Mouse (Mus musculus) B cell, adult 2 months (primary cell): ENCODE measurements around the gene Selenom.

Experiments
- DNase-seq, 2 experiments: peaks; one replicate each; pipeline ENCODE4 v3.0.0; 2022

Selenom gene

DNA sequence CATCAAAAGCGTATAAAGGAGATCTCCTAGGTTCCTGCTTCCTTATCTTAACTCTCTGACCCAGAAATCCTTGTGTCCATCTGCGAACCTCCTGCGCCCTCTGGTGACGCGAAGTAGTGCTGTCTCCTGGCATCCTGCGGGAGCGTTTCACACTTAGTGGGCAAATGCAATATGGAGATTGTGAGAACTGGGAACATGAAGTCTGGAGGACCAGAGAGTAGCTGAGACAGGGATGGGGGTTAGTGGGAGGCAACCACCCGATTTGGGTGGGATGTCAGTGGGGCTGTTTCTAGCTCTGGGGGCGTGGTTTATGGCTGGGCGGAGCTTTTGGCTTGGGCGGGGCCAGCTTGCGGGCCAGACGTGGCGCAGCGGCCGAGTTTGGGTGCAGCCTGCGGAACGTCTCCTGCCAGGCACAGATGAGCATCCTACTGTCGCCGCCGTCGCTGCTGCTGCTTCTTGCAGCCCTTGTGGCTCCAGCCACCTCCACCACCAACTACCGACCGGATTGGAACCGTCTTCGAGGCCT lies at the start of gene Selenom:
Selenom (plus strand) TSS at position 156 of the 526 bp plus-strand sequence.
- peak; percentile 84 to 86 for DNase-seq

- DNase-seq: no peak
Measured at GRCm38 (mm10) chr11:3471448-3471850, 43.0 kb upstream of the Selenom start.

DNA sequence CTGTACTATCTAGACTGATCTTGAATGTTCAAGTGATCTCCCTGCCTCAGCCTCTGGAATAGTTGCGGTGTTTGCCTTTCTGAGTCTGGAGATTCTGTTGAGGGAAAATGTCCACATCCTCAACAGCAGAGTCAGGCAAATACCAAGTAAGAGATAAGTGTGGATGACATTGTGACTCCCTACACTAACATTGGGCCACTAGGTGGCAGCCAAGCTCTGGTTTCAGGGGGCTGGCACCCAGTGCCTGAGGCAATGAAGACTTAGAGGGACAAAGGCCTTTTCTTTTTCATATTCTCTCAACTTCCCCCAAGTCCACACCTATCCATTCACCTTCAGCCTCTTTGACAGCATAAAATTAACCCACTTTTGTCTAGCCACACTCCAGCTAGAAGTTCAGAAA lies 42.0 kb upstream of the Selenom start:
- peak; percentile 79 to 82 for DNase-seq

DNA sequence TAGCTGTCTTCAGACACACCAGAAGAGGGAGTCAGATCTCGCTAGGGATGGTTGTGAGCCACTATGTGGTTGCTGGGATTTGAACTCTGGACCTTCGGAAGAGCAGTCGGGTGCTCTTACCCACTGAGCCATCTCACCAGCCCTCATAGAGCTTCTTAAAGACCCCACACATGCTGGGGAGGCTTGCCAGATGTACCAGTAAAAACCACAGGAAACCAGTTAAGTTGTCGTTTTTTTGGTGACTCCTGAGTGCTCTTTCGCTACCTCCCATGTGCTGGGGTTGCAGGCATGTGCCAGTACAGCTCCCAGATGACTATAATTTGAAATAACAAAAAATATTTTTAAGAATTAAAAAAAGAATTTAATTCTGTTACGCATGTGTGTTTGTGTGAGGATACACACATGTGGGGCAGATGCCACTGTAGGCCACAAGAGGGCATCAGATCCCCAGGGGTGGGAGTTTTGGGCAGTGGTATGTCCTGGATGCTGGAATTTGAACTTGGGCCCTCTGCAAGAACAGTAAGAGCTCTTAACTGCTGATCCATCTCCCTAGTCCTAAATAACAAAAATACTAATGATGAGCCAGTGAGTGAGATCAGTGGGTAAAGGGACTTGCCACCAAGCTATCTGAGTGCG lies 39.9 kb upstream of the Selenom start:
- peak; percentile 27 to 30 for DNase-seq

DNA sequence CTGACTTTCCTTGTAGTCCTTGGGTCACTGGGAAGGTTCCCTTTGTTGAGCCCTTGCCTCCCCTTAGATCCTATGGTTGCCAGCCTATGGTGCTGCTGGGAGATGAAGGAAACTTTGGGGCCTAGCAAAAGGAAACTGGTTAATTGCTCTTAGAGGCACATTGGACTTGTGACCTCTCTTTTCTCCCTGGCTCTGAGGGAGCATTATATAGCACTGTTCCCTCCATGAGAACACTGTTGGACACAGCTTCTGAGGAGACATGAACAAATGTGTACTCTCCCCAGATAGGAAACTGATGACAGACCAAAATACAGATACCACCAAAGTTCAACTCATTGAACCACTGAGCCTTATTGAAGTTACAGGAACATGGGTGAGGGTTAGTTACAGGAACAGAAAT lies 39.0 kb upstream of the Selenom start:
- DNase-seq: no peak

DNA sequence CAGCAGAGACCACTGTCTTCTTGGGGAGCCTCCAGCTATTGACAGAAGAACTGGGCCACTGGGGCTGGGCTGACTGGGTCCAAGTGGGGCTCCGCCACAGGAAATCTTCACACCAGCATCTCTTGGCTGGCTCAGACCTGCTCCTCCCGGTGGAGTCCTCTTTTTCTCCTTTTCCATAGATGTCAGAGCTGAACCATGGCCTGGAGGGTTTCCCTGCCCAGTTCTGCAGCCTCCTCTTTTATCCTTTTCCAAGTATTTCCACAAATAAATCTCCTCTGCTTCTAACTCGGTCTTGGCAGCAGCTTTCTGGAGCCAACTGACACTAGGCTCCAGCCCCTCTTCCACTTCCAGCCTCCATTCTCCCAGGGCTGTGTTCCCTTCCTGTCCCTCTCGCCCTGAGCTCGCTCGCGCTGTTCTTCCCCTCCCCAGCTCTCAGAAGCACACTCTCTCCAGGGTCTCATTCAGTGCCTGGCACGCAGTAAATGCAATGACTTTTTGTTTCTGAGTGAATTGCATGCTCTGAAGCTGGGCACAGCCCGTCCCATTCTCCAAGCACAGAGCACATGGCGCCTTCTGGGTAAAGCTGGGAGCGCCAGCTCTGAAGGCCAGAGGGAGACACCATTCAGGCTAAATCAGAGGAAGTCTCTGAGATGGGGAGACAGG lies 30.4 kb upstream of the Selenom start:
- DNase-seq: no peak

GRCm38 (mm10) chr11:3486349-3486748 lies 28.1 kb upstream of the Selenom start:
- DNase-seq: no peak

GRCm38 (mm10) chr11:3487952-3488570 lies 26.4 kb upstream of the Selenom start, which contains the start of gene Pla2g3:
Pla2g3 (plus strand) TSS chr11:3488284.
- no peak for DNase-seq

DNA sequence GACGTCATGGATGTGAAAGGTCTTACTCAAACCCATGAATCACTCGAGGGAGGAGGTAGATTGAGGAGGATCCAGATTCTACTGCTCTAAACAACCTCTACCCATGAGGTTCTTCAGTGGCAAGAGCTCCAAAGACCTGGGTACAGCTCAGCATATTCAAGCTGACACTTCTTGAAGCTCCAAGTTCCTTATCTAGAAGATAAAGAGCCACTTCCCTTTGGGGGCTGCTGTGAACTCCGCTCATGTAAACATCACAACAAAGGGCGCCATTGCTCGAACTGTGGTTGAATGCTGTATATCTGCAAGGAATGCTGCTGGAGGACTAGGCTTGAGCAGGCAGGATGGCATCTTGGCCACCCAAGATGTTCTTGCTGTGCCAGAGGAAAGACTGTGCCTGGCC lies 25.4 kb upstream of the Selenom start:
- no peak for DNase-seq

GRCm38 (mm10) chr11:3492748-3493147 lies 21.7 kb upstream of the Selenom start:
- DNase-seq: no peak

GRCm38 (mm10) chr11:3494857-3495256 lies 19.6 kb upstream of the Selenom start:
- DNase-seq: no peak

GRCm38 (mm10) chr11:3495496-3495895 lies 19.0 kb upstream of the Selenom start:
- no peak for DNase-seq

- DNase-seq: no peak
Measured at GRCm38 (mm10) chr11:3496756-3497155, 17.7 kb upstream of the Selenom start.

DNA sequence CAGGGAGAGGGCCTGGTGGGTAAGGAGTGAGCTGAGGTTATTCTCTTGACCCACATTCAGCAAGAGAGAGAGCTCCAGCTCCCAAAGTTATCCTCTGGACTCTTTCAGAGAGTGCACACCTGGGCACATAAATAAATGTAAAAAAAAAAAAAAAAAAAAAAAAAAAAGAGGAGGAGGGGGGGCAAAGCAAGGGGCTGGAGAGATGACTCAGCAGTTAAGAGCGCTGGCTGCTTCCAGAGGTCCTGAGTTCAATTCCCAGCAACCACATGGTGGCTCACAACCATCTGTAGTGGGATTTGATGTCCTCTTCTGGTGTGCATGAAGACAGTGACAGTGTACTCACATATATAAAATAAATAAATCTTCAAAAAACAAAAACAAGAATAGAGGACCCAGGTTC lies 17.2 kb upstream of the Selenom start:
- DNase-seq: no peak

DNA sequence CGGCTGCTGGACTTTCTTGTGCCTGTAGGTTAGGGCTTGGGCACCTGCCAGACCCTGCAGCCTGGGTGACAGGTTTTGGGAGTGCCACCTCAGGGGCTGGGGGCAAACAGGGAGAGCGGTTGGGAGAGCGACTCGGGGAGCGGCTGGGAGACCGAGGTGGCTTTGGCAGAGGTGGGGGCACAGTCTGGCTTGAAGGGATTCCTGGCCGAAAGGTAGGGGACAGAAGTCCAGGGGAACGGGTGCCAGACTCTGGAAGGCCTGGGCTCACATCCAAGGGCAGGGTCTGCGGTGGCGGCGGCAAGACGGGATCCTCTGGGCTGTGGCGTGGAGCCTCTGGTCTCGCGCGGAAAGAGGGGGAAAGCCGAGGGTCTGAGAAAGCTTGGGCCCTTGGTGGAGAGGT lies 12.4 kb upstream of the Selenom start:
- no peak for DNase-seq

DNA sequence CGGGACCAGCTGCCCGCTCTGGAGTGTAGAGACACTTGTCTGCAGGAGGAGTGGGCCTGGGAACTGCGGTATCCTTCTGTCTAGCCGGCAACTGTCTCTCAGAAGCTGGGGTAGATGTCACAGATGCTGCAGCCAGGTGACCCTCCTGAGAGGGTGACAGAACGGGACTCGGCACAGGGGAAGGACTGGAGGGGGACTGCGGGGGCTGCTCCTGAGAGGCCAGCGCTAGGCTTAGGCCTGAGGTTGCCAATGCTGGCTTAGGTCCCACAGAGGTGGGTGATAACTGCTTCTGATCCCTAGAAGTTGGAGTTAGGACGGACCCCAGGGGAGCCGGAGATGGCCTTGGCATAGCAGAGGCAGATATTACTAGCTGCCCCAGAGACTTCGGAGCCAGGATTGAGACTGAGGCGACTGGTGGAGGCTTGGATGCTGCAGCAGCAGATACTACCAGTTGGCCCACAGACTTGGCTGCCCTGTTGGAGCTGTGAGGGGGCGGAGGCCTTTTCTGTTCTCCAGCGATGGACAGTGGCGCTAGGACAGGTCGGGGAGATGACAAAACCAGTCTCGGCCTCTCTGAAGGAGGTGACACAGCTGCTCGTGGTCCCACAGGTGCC lies 11.9 kb upstream of the Selenom start:
- no peak for DNase-seq

GRCm38 (mm10) chr11:3503755-3504693 lies 10.5 kb upstream of the Selenom start:
- no peak for DNase-seq

DNA sequence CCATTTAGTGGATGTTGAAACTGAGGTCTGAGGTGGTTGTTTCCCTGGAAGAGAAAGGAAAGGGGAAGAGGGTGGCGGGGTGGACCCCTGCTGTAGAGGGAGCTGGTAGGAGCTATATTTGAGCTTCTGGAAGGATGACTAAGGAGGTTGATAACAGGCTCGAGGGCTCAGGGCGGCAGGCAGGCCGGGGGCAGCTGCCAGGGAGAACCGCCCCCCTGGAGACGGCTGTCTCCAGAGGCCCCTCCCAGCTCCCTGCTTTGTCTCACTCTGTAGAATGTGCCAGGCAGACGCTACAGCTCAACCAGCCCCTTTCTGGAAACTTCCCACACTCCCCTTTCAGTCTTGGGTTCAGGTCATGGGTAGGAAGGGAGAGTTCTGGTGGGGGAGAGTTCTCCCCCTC lies 6.3 kb upstream of the Selenom start:
- DNase-seq: no peak

DNA sequence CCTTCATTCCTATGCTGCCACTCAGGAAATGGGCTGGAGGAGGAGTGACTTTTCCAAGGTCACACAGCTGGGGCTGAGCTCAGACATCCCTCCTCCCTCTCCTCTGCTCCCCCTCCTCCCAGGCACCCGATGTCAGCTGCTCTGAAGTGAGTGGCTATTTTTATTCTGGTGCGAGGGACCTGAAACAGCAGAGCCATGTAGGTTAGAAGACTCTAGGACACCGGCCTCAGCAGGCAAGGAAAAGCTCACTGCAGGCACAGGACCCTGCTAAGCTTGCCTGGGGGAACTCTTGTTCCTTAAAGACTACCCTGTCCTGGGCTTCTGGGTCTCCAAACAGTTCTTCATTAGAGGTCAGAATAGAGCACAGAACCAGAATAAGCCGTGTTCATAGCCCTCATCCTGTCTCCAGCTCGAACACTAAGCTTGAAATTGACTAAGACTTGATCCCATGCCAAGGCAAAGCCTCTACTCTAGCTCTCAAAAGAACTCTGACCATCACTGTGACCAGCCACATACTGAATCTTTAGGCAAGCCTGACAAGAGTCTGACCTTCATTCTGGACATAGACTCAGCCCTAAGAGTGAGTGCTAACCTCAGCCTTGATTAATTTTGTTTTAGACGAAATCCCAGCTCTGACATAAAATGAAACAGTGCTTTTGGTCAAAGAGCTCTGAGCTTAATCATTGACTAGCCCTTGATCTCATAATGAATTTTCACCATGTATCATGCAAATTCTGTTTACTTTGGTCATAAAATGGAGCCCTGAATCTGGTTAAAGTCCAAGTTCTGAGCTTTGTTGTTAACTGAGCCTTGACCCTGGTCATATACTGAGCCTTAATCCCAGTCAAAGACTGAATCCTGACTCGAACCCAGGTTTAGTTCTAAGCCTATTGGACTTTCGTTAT lies 5.1 kb upstream of the Selenom start:
- no peak for DNase-seq

GRCm38 (mm10) chr11:3510321-3510720 lies 4.2 kb upstream of the Selenom start:
- DNase-seq: no peak

DNA sequence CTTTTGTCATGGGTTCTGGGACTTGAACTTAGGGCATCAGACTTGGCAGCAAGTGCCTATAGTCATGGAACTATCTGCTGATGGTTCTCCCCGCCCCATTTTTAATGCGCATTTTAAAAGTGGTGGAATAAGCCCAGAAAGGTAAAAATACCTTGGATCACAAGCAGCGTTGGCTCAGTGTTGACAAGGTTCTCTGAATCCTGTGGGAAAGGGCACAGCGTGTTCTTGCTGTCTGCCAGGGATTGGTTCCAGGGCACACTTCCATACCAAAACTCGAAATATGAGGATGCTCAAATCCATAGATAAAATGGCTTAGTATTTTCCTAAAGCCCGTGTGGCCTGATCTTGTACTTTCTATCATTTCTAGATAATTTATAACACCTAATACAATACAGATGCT lies 1.2 kb upstream of the Selenom start:
- no peak for DNase-seq
